Mouse (Mus musculus): ENCODE results near the gene Megf6. TPM values are rescaled to one million over a fixed set of nuclear protein-coding genes. Genes with fewer than 3 reads are reported as not detected.

Megf6 gene
- polyA plus RNA-seq, 1 experiment, result 3.8 TPM

DNA sequence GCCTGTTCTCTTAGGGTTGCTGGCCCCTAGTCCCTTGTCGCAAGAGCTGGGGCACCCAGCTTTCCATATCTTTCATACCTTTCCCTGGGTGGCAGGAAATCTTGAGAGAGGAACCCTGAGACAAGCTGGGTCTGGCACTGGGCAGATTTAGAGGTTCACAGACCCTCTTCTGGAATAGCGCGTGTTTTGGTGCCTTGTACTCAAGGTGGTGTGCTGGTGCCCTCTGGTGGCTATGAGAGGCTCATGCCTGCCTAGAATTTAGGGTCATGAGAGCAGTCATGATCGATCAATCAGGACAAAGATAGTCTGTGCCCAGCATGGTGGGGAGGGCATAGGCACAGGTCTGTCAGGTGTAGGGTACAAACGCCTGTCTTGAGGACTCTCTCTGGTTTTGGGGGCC is 36.7 kb downstream of the Megf6 start:
- TF ChIP-seq EP300 (IDR thresholded peaks at IDR 0.05; ENCODE audit: insufficient read depth, low read depth, low read length) (no peak), CTCF (IDR thresholded peaks at IDR 0.05; ENCODE audit: low read depth, low read length) (peak; percentile 96), POLR2A (IDR thresholded peaks at IDR 0.05; ENCODE audit: insufficient read depth, low read length) (no peak)
- no peak overlapping the region for H3K27ac ChIP-seq (ENCODE audit: insufficient read depth, low read length)
- H3K36me3 ChIP-seq (ENCODE audit: control insufficient read depth, insufficient read depth, low read length, poor library complexity, severe bottlenecking), result no peaks in the 10 kb centered on the region
- no peak overlapping the region for H3K9ac ChIP-seq (ENCODE audit: low read depth, poor library complexity, severe bottlenecking)
- no peaks in the 10 kb centered on the region for H3K27me3 ChIP-seq (ENCODE audit: control insufficient read depth, insufficient read depth, low read length, poor library complexity, severe bottlenecking)
- no peaks in the 10 kb centered on the region for H3K9me3 ChIP-seq (replicated peaks; ENCODE audit: control insufficient read depth, insufficient read depth, low read length, poor library complexity, severe bottlenecking)
- no peak overlapping the region for H3K4me3 ChIP-seq (ENCODE audit: low read depth, low read length)
- no peaks in the 10 kb centered on the region for H3K4me1 ChIP-seq (ENCODE audit: control insufficient read depth, insufficient read depth, low read length)

DNA sequence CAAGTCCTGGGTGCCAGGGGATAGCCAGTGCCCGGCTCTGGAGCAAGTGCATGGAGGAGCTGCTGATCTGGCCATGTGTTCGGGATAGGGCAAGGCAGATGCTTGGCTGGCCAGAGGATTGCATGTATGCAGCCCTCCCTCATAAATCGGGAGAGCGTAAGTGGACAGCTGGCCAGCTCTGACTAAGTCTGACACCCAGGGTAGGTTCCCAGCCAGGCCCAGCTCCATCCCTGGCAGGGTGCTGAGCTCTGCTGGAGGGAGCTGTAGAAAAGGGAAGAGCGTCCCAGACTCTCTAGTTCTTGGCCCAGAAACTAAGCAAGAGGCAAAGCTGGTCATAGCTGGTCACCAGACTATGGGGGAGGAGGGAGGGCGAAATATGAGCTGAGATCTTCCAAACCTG is 38.5 kb downstream of the Megf6 start:
- Histone ChIP-seq H3K4me1 (ENCODE audit: control insufficient read depth, insufficient read depth, low read length) (peaks cover 10% of the 10 kb centered on the region), H3K9ac (ENCODE audit: low read depth, poor library complexity, severe bottlenecking) (no peak overlapping the region)
- TF ChIP-seq EP300 (IDR thresholded peaks at IDR 0.05; ENCODE audit: insufficient read depth, low read depth, low read length) (no peak), POLR2A (IDR thresholded peaks at IDR 0.05; ENCODE audit: insufficient read depth, low read length) (no peak), CTCF (IDR thresholded peaks at IDR 0.05; ENCODE audit: low read depth, low read length) (no peak)

DNA sequence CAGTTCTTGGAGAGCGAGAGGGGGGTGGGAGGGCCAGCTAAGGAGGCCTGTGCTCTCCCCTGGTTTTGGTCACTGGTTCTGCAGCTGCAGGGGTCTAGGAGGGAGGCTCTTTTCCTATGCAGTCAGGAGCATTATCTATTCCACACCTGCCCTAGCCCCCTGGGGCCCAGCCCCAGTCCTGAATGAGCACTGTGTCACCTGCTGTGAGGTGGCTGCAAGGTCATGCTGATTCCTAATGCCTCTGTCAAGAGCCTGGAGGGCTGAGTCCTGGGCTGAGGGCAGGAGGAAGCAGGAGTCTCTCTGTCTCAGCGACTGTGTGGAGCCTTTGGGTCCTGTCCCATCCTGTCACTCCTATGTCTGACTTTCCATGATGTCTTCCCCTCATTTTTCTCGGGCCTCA is 39.3 kb downstream of the Megf6 start:
- Histone ChIP-seq H3K4me1 (ENCODE audit: control insufficient read depth, insufficient read depth, low read length) (peaks cover 16% of the 10 kb centered on the region), H3K4me3 (ENCODE audit: low read depth, low read length) (no peak overlapping the region), H3K36me3 (ENCODE audit: control insufficient read depth, insufficient read depth, low read length, poor library complexity, severe bottlenecking) (no peaks in the 10 kb centered on the region), H3K27ac (ENCODE audit: insufficient read depth, low read length) (no peak overlapping the region), H3K9ac (ENCODE audit: low read depth, poor library complexity, severe bottlenecking) (no peak overlapping the region), H3K9me3 (replicated peaks; ENCODE audit: control insufficient read depth, insufficient read depth, low read length, poor library complexity, severe bottlenecking) (no peaks in the 10 kb centered on the region), H3K27me3 (ENCODE audit: control insufficient read depth, insufficient read depth, low read length, poor library complexity, severe bottlenecking) (no peaks in the 10 kb centered on the region)
- TF ChIP-seq CTCF (IDR thresholded peaks at IDR 0.05; ENCODE audit: low read depth, low read length) (no peak), EP300 (IDR thresholded peaks at IDR 0.05; ENCODE audit: insufficient read depth, low read depth, low read length) (peak; percentile 90)

More for the DNA sequence above, 38.5 kb downstream of the Megf6 start:
- H3K27me3 ChIP-seq (ENCODE audit: control insufficient read depth, insufficient read depth, low read length, poor library complexity, severe bottlenecking), result no peaks in the 10 kb centered on the region
- no peak overlapping the region for H3K4me3 ChIP-seq (ENCODE audit: low read depth, low read length)
- no peaks in the 10 kb centered on the region for H3K36me3 ChIP-seq (ENCODE audit: control insufficient read depth, insufficient read depth, low read length, poor library complexity, severe bottlenecking)
- H3K27ac ChIP-seq (ENCODE audit: insufficient read depth, low read length), result no peak overlapping the region
- H3K9me3 ChIP-seq (replicated peaks; ENCODE audit: control insufficient read depth, insufficient read depth, low read length, poor library complexity, severe bottlenecking), result no peaks in the 10 kb centered on the region

GRCm38 (mm10) chr4:154211459-154211858 is 40.9 kb downstream of the Megf6 start:
- TF ChIP-seq CTCF (IDR thresholded peaks at IDR 0.05; ENCODE audit: low read depth, low read length) (no peak), POLR2A (IDR thresholded peaks at IDR 0.05; ENCODE audit: insufficient read depth, low read length) (no peak), EP300 (IDR thresholded peaks at IDR 0.05; ENCODE audit: insufficient read depth, low read depth, low read length) (no peak)
- Histone ChIP-seq H3K4me1 (ENCODE audit: control insufficient read depth, insufficient read depth, low read length) (peaks cover 16% of the 10 kb centered on the region), H3K27ac (ENCODE audit: insufficient read depth, low read length) (no peak overlapping the region), H3K9me3 (replicated peaks; ENCODE audit: control insufficient read depth, insufficient read depth, low read length, poor library complexity, severe bottlenecking) (no peaks in the 10 kb centered on the region), H3K27me3 (ENCODE audit: control insufficient read depth, insufficient read depth, low read length, poor library complexity, severe bottlenecking) (no peaks in the 10 kb centered on the region), H3K9ac (ENCODE audit: low read depth, poor library complexity, severe bottlenecking) (no peak overlapping the region), H3K4me3 (ENCODE audit: low read depth, low read length) (no peak overlapping the region), H3K36me3 (ENCODE audit: control insufficient read depth, insufficient read depth, low read length, poor library complexity, severe bottlenecking) (no peaks in the 10 kb centered on the region)

DNA sequence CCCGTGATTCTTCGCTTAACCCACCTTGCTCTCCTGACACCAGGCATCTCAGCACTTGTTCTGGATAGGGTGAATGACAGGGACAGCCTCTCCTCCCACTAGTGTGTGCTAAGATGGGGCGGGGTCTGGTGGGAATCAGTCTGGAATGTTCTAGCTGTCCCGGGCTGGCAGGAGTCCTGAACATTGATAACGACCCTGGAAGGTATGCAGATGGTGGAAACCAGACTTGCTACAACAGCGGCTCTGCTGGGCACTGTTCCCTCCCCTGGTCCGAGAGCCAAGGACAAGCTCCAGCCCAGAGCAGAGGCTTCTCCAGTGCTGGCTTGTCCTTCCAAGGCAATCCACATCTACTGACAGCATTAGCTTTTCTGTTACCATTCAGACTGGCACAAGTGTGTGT is 43.1 kb downstream of the Megf6 start:
- no peak overlapping the region for H3K4me3 ChIP-seq (ENCODE audit: low read depth, low read length)
- H3K27me3 ChIP-seq (ENCODE audit: control insufficient read depth, insufficient read depth, low read length, poor library complexity, severe bottlenecking), result no peaks in the 10 kb centered on the region
- no peaks in the 10 kb centered on the region for H3K36me3 ChIP-seq (ENCODE audit: control insufficient read depth, insufficient read depth, low read length, poor library complexity, severe bottlenecking)
- H3K9ac ChIP-seq (ENCODE audit: low read depth, poor library complexity, severe bottlenecking), result no peak overlapping the region
- peaks cover 16% of the 10 kb centered on the region for H3K4me1 ChIP-seq (ENCODE audit: control insufficient read depth, insufficient read depth, low read length)
- no peaks in the 10 kb centered on the region for H3K9me3 ChIP-seq (replicated peaks; ENCODE audit: control insufficient read depth, insufficient read depth, low read length, poor library complexity, severe bottlenecking)
- no peak for TF ChIP-seq EP300 (IDR thresholded peaks at IDR 0.05; ENCODE audit: insufficient read depth, low read depth, low read length)
- no peak for TF ChIP-seq POLR2A (IDR thresholded peaks at IDR 0.05; ENCODE audit: insufficient read depth, low read length)
- TF ChIP-seq CTCF (IDR thresholded peaks at IDR 0.05; ENCODE audit: low read depth, low read length), result no peak
- no peak overlapping the region for H3K27ac ChIP-seq (ENCODE audit: insufficient read depth, low read length)

GRCm38 (mm10) chr4:154214075-154214474 is 43.5 kb downstream of the Megf6 start:
- Histone ChIP-seq H3K27ac (ENCODE audit: insufficient read depth, low read length) (no peak overlapping the region), H3K4me1 (ENCODE audit: control insufficient read depth, insufficient read depth, low read length) (peaks cover 16% of the 10 kb centered on the region), H3K27me3 (ENCODE audit: control insufficient read depth, insufficient read depth, low read length, poor library complexity, severe bottlenecking) (no peaks in the 10 kb centered on the region), H3K9ac (ENCODE audit: low read depth, poor library complexity, severe bottlenecking) (no peak overlapping the region), H3K36me3 (ENCODE audit: control insufficient read depth, insufficient read depth, low read length, poor library complexity, severe bottlenecking) (no peaks in the 10 kb centered on the region), H3K4me3 (ENCODE audit: low read depth, low read length) (no peak overlapping the region), H3K9me3 (replicated peaks; ENCODE audit: control insufficient read depth, insufficient read depth, low read length, poor library complexity, severe bottlenecking) (no peaks in the 10 kb centered on the region)
- no peak for TF ChIP-seq EP300 (IDR thresholded peaks at IDR 0.05; ENCODE audit: insufficient read depth, low read depth, low read length)
- no peak for TF ChIP-seq POLR2A (IDR thresholded peaks at IDR 0.05; ENCODE audit: insufficient read depth, low read length)
